23 mouse cellular contexts compared by ENCODE assay signal in genomic region chr5:28012496-28012895, GRCm38 (mm10). TPM values are rescaled to one million over a fixed set of nuclear protein-coding genes. Genes with fewer than 3 reads are reported as not detected.
DNase-seq lines count a peak whose midpoint lies in the region; ATAC-seq lines count a peak whose summit lies in the region.
"Had no signal": no experiment of that assay in that cellular context is flagged by ENCODE, and none has a peak within 500 bp of the region (broad histone marks: within the 10 kb centered on the region; RNA-seq: fewer than 3 reads in every experiment).

No protein-coding gene starts in this region.

- H3K36me3 ChIP-seq in heart, embryonic 10.5 days: no peaks in the 10 kb centered on the region
- no peaks in the 10 kb centered on the region for H3K36me3 ChIP-seq in heart, embryonic 12.5 days
- H3K36me3 ChIP-seq: embryonic facial prominence, embryonic 15.5 days; forebrain, embryonic 10.5 days; G1E; heart, embryonic 15.5 days; intestine, embryonic 15.5 days had no signal

- H3K4me3 ChIP-seq in heart, embryonic 10.5 days: no peak overlapping the region
- no peak overlapping the region for H3K4me3 ChIP-seq in heart, embryonic 12.5 days
- H3K4me3 ChIP-seq: embryonic facial prominence, embryonic 15.5 days; erythroblast, embryonic 14.5 days; forebrain, embryonic 10.5 days; heart, embryonic 15.5 days; intestine, embryonic 15.5 days had no signal

- H3K4me2 ChIP-seq in heart, embryonic 12.5 days: no peak overlapping the region
- H3K4me2 ChIP-seq: embryonic facial prominence, embryonic 15.5 days; heart, embryonic 15.5 days; hindbrain, embryonic 14.5 days; intestine, embryonic 15.5 days had no signal

- ATAC-seq in heart, embryonic 12.5 days (ENCODE audit: insufficient number of reproducible peaks, low FRiP score): no peak
- ATAC-seq: CD4-positive, CD25-positive, alpha-beta regulatory T cell, adult 4 months; forebrain, embryonic 16.5 days; intestine, embryonic 15.5 days had no signal

- H3K27ac ChIP-seq in heart, embryonic 10.5 days: no peak overlapping the region
- H3K27ac ChIP-seq in heart, embryonic 12.5 days (ENCODE audit: poor library complexity, severe bottlenecking): no peak overlapping the region
- H3K27ac ChIP-seq: embryonic facial prominence, embryonic 15.5 days; forebrain, embryonic 10.5 days; heart, embryonic 15.5 days; hindbrain, embryonic 14.5 days; intestine, embryonic 15.5 days had no signal

- H3K9me3 ChIP-seq in heart, embryonic 10.5 days: no peaks in the 10 kb centered on the region
- H3K9me3 ChIP-seq in heart, embryonic 12.5 days (replicated peaks): no peaks in the 10 kb centered on the region; the same call in 1 of the 2 replicates
- H3K9me3 ChIP-seq: embryonic facial prominence, embryonic 15.5 days; forebrain, embryonic 10.5 days; G1E; heart, embryonic 15.5 days; intestine, embryonic 15.5 days had no signal

- no peaks in the 10 kb centered on the region for H3K4me1 ChIP-seq in heart, embryonic 10.5 days
- H3K4me1 ChIP-seq in heart, embryonic 12.5 days (replicated peaks): no peaks in the 10 kb centered on the region
- H3K4me1 ChIP-seq: embryonic facial prominence, embryonic 15.5 days; forebrain, embryonic 10.5 days; heart, embryonic 15.5 days had no signal

- no peaks in the 10 kb centered on the region for H3K27me3 ChIP-seq in heart, embryonic 10.5 days (ENCODE audit: insufficient read depth, poor library complexity, severe bottlenecking)
- no peaks in the 10 kb centered on the region for H3K27me3 ChIP-seq in heart, embryonic 12.5 days (replicated peaks)
- H3K27me3 ChIP-seq: embryonic facial prominence, embryonic 15.5 days; heart, embryonic 15.5 days; intestine, embryonic 15.5 days had no signal

- 87% methylated on average over 2 of the region's 2 CpGs for WGBS in heart, embryonic 10.5 days
- WGBS in heart, embryonic 12.5 days: 88% methylated on average over 2 of the region's 2 CpGs

- peak; percentile 57 for DNase-seq in adrenal gland, postnatal 10 days
- no peak for DNase-seq in adrenal gland, postnatal 25 days
- DNase-seq in heart, embryonic 10.5 days (ENCODE audit: low spot score): peak; percentile 66
- DNase-seq in testis, postnatal 10 days (ENCODE audit: low spot score): peak; percentile 17
- no peak for DNase-seq in testis, postnatal 14 days (ENCODE audit: low spot score)
- no peak for DNase-seq in gastrocnemius, postnatal 4 days (ENCODE audit: low spot score in 2 of 2)
- DNase-seq: B cell, adult 2 months; cerebellum, adult 11 months; cerebellum, adult 8-10 months; cerebellum, postnatal 14 days; embryo, embryonic 11 days; gastrocnemius, postnatal 10 days; kidney, adult 18-20 months had no signal

- no peak overlapping the region for H3K9ac ChIP-seq in heart, embryonic 12.5 days
- H3K9ac ChIP-seq: embryonic facial prominence, embryonic 15.5 days; heart, embryonic 15.5 days; hindbrain, embryonic 14.5 days; intestine, embryonic 15.5 days had no signal

RNA-seq across cellular contexts. Expression of gene Insig1, which starts 58.7 kb away (rescaled TPM):
- total RNA-seq in adrenal gland, postnatal 10 days (2021): 10 to 100 TPM; 67.2 to 71.2 TPM
- total RNA-seq in adrenal gland, postnatal 25 days (2021): 164 and 170 TPM in 2 replicates
- 38.7 and 39.6 TPM in 2 replicates for polyA plus RNA-seq in heart, embryonic 10.5 days (2016; fragmentation: Nextera tagmentation; extraction: Ambion mirVana)
- polyA plus RNA-seq in heart, embryonic 12.5 days (2016; fragmentation: Nextera tagmentation; extraction: Ambion mirVana): 34.3 and 37.8 TPM in 2 replicates
- total RNA-seq in gastrocnemius, postnatal 4 days (2021): 10 to 100 TPM; 42.4 to 51.0 TPM

Comparison
In these comparisons a context has a peak if more than half of its experiments do, and no peak if none do; other contexts are left out.
1. DNase-seq: peak in adrenal gland, postnatal 10 days (single experiment), heart, embryonic 10.5 days (single experiment) and testis, postnatal 10 days (single experiment); none in adrenal gland, postnatal 25 days (single experiment), testis, postnatal 14 days (single experiment) and gastrocnemius, postnatal 4 days (0 of 2).